Mouse (Mus musculus) C2C12 (cell line): ENCODE results near the gene Lifr.

Experiments
- CTCF ChIP-seq: IDR thresholded peaks from one replicate; pipeline ENCODE4 v1.5.1; 2011; ENCODE audit not compliant: control insufficient read depth, insufficient read depth, insufficient read length
- MYOD1 ChIP-seq: IDR thresholded peaks from one replicate; pipeline ENCODE4 v1.6.1; 2011; ENCODE audit warnings: low read depth; ENCODE audit not compliant: control insufficient read depth, insufficient read length

- no peak for TF ChIP-seq CTCF
- no peak for TF ChIP-seq MYOD1
Observed at GRCm38 (mm10) chr15:7144542-7144941, 54.1 kb downstream of the Lifr start.
